Mouse (Mus musculus) liver, postnatal 0 days (tissue): ENCODE measurements around the gene Vmn2r107.

Experiments used
- CTCF ChIP-seq: sonication (generic); IDR thresholded peaks from 2 replicates; pipeline ENCODE4 v1.5.1; 2016; ENCODE audit warnings: antibody characterized with exemption, low read depth
- EP300 ChIP-seq: IDR thresholded peaks from 2 replicates; pipeline ENCODE4 v1.6.1; 2016; ENCODE audit warnings: antibody characterized with exemption, low read depth, mild to moderate bottlenecking

- TF ChIP-seq CTCF (no peak), EP300 (no peak)
Observed at GRCm38 (mm10) chr17:20344942-20345341, at the start of gene Vmn2r107.
